Mouse (Mus musculus) B cell, adult 2 months (primary cell): ENCODE measurements at regions not wholly inside any gene's neighbourhood (a gene's known extent, or its start where the extent isn't known, plus 50 kb on each side); places are given as distances from the start of the nearest gene placed in this dataset.
A peak's percentile ranks its signal among the peaks of the same experiment; 100 is the strongest.
"Not testable (repeated sequence)": the region's sequence is repeated elsewhere in the genome, so short reads cannot be mapped to it uniquely, and the experiment has no call there.

Experiments
- DNase-seq, 2 experiments: peaks; one replicate each; pipeline ENCODE4 v3.0.0; 2022

GRCm38 (mm10) chr14:33691690-33692089 is 102.7 kb downstream of the Ptpn20 start:
- no peak for DNase-seq

DNA sequence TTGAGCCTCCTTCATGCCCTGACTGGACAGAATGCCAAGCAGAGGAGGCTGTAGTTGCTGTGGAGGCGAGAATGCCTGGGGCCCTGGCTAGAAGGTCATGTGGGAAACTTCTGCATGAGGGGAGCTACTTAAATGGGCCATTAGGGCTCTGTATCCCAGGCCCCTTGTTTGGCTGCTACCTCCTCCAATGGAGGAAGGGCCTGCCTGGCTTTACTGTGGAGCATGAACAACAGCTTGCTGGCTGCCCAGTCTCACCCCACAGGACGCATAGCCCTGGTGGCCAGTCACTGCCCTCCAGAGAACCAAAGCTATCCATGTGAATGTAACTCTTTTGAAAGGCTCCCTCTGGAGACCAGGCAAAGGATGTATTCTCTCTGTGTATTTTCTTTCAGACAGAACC is 105.2 kb downstream of the Ptpn20 start:
- DNase-seq, result no peak

GRCm38 (mm10) chr14:33695362-33695982 is 106.5 kb downstream of the Ptpn20 start:
- DNase-seq, result peak; percentile 7 to 13

DNA sequence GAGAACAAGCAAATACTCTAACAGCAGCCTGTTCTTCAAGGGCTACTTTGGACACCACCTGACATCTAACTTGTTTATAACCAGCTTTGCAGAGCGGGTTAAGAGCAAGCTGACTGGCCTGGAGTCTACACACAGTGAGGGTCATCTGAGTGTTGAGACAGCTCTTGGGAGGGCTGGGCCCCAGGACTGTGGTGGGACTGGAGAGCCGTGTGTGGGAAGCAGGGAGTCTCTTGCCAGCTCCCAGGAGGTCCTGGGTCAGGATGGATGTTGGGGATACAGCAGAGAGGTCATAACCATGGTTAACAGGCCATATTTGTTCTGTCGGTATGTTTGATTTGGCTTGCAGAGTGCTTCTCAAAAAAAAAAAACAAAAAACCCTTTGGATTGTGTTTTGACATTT is 107.8 kb downstream of the Ptpn20 start:
- DNase-seq, result no peak

DNA sequence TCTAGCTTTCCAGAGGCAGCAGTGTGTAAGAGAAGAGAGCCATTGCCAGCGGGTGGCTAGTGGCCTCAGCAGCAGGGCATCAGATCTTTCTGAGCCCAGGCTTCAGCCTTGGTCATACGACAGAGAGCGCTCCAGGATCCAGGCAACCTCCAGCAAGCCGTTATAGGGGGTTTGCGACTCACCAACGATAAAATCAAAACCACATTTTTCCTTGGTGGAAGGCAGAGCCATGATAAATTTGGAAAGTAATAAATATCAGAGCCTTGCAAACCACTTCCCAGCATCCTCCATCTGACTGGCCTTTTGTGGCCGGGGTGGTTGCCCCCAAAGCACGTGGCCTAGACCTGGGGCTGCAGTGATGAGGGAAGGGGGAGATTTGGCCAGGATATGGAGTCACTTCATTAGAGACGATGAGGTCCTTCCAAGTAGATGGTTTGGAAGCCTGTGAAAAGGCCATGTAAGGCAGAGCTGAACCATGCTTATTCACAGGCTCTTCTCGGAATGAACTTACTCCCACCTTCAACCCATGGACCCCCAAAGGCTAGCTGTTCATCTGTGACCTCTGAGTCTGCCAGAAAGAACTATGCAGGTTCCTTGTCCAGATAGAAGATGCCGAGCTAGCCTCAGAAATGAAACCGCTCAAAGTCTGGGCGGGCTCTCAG is 110.9 kb downstream of the Ptpn20 start:
- no peak for DNase-seq

GRCm38 (mm10) chr14:33707661-33708297 is 118.8 kb downstream of the Ptpn20 start:
- DNase-seq, result no peak

DNA sequence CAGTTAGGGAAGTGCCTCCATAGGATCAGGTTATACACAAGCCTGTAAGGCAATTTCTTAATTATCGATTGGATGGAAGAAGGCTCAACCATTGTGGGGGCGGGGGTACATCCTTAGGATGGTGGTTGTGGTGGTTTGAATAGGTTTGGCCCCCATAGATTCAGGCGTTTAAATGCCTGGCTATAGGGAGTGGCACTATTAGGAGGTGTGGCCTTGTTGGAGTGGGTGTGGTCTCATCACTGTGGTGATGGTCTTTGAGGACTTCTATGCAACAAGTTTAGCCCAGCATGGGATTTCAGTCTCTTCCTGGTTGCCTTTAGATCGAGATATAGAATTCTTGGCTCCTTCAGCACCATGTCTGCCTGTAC is 119.3 kb downstream of the Ptpn20 start:
- no peak for DNase-seq

GRCm38 (mm10) chr14:33712458-33712857 is 123.5 kb downstream of the Ptpn20 start:
- DNase-seq, result no peak

GRCm38 (mm10) chr14:33719651-33720050 is 130.6 kb downstream of the Ptpn20 start:
- no peak for DNase-seq

GRCm38 (mm10) chr14:33722379-33723145 is 133.6 kb downstream of the Ptpn20 start:
- not testable (repeated sequence) for DNase-seq

DNA sequence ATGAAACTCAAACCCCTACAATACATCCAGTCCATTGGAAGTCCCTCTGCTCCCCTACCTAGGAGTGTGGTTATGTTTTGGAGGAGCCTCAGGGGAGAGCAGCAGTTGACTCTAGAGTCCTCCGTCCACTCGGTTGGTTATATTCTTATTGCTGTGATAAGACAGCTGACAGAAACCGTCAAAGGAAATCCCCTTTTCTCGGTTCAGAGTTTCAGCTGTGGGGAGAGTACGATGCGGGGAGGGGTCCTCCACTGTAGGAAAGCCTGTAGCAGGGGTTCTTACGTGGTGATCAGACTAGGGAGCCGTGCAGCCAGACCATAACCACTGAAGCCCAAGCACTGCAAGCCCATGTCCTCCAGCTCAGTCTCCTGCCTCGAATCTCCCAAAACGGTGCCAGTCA is 137.5 kb downstream of the Ptpn20 start:
- no peak for DNase-seq

DNA sequence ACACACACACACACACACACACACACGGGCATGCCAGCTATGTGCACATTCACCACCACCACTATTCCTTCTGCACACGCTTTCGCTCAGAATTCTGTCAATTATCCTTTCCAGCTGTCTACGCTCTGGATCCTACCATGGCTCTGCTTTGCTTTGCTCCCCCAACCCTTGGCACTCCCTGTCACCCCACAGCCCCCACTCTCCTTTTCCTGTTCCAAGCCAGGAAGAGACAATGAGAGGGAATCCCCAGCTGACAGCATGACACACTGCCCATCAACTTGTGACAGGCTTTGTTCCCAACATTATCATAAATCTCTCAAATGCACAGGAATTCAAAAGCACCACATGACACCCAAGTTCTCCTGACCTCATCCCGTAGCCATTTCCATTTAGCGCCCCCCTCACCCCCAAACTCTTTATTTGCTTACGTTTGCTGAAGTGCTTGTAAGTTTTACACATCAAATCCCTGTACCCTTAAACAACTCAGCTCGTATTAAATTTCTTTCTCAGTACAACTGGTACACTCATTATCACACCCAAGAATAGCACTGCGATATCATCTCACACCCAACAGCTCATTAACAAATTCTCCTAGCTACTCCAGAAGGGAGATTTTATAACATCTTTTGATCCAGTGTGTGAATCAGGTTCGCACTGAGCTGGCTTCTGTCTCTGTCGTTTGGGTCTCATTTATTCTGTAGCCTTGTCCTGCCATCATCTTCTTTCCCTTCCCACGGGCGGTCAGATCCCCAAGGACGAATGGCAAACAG is 140.3 kb downstream of the Ptpn20 start:
- no peak for DNase-seq

DNA sequence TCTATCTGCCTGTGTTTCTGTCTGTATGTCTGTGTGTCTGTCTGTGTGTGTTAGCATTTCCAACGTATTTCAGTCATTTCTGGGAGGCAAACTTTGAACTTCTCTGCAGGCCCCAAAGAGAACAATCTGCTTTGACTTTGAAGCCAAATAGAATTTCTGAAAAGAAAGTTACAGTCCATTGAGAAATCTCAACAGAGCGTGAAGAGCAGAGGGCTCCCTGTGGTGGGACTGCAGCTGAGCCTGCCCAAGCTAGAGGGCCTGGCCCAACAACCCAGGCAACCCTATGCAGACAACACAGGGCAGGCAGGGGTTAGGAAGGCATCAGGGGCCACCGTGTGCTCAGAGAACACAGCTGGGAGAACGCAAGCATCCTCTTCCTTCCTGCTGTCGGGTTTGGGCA is 143.7 kb downstream of the Ptpn20 start:
- DNase-seq, result no peak

GRCm38 (mm10) chr14:33734446-33735043 is 145.5 kb downstream of the Ptpn20 start:
- DNase-seq, result no peak

DNA sequence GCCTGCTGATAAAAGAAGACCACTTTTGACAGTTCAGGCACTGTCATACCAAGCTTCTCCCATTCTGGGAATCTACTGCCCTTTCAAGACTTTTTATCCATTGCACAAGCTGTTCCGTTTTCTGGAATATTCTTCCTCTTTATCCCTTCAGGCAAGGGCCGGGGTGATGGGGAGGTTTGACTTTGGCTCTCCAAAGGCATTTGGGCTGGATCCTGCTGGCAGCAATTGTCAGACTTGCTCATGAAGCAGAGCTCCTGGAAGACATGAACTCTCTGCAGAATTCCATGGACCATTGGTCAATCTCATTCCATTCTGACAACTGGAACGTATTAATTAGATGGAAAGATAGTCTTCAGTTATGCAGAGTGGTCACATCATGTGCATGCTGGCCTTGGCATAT is 146.6 kb downstream of the Ptpn20 start:
- no peak for DNase-seq

DNA sequence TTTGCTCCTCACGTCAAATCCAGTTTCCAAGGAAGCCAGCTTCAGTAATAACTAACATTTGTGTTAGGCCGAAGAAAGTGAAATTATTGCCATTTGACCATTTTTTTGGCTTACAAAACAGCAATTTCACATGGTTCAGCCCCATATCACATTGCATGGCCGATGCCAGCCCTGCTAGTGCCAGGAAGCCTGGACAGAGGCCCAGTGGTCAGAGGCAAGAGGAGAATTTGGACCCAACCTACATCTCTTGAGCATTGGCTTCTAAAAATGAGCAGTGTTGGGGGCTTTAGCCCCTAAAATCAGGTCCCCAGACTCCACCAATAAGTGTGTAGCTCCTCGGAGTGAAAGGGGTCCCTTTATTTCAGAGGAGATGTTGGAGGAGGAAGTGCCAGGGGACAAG is 157.2 kb downstream of the Ptpn20 start:
- no peak for DNase-seq

DNA sequence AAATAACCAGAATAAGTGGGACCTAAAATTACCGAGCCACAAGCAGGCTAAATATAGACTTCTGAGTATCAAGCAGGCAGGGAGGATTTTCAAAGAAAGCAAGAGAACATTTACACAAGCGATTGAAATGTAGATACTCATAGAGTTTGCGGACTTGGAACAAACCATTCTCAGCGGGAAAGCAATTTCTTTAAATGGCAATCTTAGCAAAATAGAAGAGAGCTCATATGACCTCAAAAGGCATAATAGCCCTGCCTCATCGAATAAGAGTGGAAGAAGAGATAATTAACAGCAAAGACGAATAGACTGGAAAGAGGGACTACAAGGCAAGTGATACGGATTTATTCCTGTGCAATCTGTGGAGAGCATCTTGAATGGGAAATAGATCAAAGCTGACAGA is 163.7 kb upstream of the Gdf10 start:
- no peak for DNase-seq

DNA sequence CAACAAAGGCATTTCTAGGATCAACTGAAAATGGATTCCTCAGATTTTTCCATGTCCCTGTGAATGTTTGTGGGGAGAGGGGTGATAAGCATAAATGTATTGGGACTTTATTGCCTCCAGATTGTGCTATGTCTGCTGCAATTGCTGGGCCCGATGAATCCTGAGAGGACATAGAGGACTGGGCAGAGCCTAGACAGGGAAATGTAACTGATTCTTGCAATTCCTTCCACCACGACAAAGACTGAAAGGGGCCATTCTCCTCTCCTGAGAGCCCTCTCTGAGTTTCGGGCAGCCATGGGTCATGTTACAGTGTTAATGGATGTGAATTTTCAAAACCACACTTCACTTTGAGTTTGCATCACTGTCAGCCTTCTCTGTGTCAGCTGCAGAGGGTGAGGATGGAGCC is 159.7 kb upstream of the Gdf10 start:
- no peak for DNase-seq

DNA sequence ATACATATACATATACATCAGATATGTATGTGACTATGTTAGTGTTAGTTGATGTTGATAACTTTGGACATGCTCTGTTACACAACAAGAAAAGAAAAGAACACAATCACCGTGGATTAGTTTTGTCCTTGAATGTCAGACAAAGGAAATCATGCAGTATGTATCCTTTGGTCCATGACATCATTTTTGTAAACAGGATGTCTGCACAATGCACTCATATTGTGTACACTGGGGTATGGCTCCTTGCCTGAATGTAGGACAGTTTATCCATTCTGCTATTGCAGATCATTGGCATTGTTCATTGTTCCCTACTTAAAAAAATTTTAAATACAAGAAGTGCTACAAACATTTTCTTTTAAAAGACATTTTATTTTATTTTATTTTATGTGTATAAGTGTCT is 157.6 kb upstream of the Gdf10 start:
- no peak for DNase-seq

- DNase-seq, result no peak
Measured at GRCm38 (mm10) chr14:33772374-33772773, 151.0 kb upstream of the Gdf10 start.

- no peak for DNase-seq
Measured at GRCm38 (mm10) chr14:33789556-33789955, 133.8 kb upstream of the Gdf10 start.

DNA sequence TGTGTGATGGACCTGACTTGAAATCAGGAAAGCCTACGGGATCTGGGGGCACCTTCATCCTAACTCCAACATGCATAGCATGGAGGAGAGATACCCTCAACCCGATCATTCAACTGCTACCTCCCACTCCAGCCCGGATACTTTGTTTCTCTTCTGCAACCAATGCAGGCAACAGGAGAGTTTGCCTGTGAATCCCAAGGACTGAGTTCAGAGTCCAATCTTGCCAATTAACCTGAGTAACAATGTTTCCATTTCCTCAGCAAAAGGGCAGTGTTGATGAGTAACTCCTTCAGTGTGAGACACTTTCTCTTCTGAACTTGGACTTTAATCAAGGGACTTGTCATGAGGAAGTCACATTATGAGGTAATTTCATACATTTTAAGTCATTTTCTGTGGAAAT is 129.1 kb upstream of the Gdf10 start:
- DNase-seq, result no peak
